Mouse (Mus musculus) heart, postnatal 25 days (tissue): ENCODE data around the gene Cc2d1a. TPM values are rescaled to one million over a fixed set of nuclear protein-coding genes. Genes with fewer than 3 reads are reported as not detected.

ENCODE experiments used
- DNase-seq: peaks from one replicate; pipeline ENCODE4 v3.0.0; 2022; ENCODE audit warnings: low spot score
- intact Hi-C: fragments of 180-260 bp; cut with DNase I; formaldehyde crosslinking; loops from one replicate; pipeline ENCODE4 v1.15.1; 2025
- total RNA-seq, 2 experiments: library from RNA; stranded (reverse); gene quantifications; 2 replicates each; pipeline ENCODE4 v1.2.3; 2021

Gene Cc2d1a
- total RNA-seq, 2 experiments from 2014 or later: 10.3 to 11.8 TPM

GRCm38 (mm10) chr8:84122151-84122550, 25.6 kb downstream of the Cc2d1a start:
- no peak for DNase-seq
- intact Hi-C loops: no loop called here

DNA sequence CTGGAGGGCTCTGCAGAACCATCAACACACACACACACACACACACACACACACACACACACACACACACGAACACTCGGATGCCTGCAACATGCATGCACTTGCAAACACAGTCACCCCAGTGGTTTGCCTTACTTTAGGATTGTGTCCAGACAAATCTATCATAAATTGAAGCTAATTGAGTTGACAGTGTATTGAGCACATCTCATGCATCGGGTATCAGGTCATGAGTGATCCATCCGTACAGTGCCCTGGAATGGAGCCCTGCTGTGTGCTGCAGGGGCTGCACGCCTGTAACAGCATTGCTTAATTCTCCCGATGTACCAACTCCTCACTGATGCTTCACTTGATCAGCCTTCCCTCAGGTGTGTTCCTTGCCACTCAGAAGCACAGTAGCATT, 32.1 kb downstream of the Cc2d1a start:
- no peak for DNase-seq
- intact Hi-C loops: no loop called here

GRCm38 (mm10) chr8:84106216-84107040, 41.3 kb downstream of the Cc2d1a start:
- intact Hi-C loops: no loop called here
- DNase-seq: no peak

- intact Hi-C loops: loop anchor here (2.0 kb wide), 1 partner anchor 41 kb away; the partner anchor contains the start of gene Cc2d1a
These were observed 42.1 kb downstream of the Cc2d1a start for GRCm38 (mm10) chr8:84105676-84106075.

DNA sequence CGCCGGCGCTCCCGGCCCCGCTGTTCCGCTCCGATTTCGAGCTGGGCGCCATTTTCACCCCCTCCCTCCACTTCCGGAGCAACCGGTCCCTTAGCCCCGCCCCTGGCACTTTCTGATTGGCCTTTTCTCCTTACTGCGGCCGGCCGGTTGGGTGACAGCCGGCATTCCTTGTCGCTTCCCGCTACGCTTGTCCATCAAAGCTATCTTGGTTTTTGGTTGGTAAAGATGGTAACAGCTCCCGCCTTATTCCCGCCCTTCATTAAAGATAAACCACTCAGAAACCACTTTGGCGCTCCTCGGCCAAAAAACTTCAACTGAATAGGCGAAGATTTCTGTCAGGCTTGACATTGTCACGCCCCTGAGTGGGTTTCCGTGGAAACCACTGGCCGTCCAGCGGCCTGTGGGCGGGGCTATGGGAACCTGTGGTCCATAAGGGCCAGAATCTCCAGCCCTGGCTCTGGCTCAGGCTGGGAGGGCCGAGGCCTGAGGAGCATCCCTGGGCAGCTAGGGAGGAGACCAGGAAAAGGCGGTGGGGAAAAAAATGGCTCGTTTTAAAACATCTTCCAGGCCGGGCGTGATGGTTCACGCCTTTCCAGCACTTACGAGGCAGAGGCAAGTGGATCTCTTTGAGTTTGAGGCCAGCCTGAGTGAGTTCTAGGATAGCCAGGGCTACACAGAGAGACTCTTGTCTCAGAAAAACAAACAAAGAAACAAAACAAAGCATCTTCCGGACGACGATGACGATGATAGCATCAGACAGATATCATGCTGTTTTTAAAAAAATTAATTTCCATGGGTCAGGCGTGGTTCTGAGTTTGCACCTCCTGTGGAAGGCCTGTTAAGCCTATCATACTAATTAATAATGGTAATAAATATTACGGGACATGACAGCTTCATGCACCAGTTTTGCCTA, 42.8 kb downstream of the Cc2d1a start, which contains the start of gene Dcaf15:
Gene Dcaf15 (minus strand): TSS at position 72 of the 913 bp plus-strand sequence.
- intact Hi-C loops: loop anchor here (2.0 to 5.0 kb wide), 2 partner anchors 42 to 63 kb away; partner anchors contain the start of genes Cc2d1a, Il27ra and Rln3
- peak; percentile 96 for DNase-seq

More at GRCm38 (mm10) chr8:84105676-84106075, 42.1 kb downstream of the Cc2d1a start:
- DNase-seq: no peak

DNA sequence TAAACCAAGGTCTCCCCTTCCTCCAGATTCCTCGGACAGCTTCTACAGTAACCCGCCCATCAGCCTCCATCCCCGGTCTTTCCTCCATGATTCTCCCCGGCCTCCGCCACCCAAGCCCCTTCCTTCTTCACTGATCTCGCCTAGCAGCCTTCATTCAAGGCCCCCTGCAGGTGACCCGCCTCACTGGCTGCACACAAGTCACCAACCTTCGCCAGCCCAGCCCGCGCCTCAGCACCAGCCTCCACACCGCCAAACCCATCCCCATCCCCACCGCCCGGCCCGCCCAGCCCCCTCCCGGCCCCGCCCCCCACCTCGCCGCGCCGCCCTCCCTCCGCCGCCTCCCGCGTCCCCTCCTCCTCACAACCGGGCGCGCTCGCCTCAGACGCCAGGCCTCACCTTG, 43.5 kb downstream of the Cc2d1a start:
- intact Hi-C loops: loop anchor here (2.0 to 5.0 kb wide), 2 partner anchors 43 to 62 kb away; partner anchors contain the start of genes Cc2d1a, Il27ra and Rln3
- no peak for DNase-seq

- intact Hi-C loops: loop anchor here (2.0 to 5.0 kb wide), 2 partner anchors 33 to 61 kb away; partner anchors contain the start of genes Il27ra and Rln3
- no peak for DNase-seq
These were observed 44.1 kb downstream of the Cc2d1a start for GRCm38 (mm10) chr8:84103601-84104000.

- no peak for DNase-seq
- intact Hi-C loops: loop anchor here (2.0 to 5.0 kb wide), 2 partner anchors 31 to 59 kb away; partner anchors contain the start of genes Il27ra and Rln3
These were observed 46.1 kb downstream of the Cc2d1a start for GRCm38 (mm10) chr8:84101476-84102270.

- no peak for DNase-seq
- intact Hi-C loops: no loop called here
These were observed 49.4 kb downstream of the Cc2d1a start for GRCm38 (mm10) chr8:84098376-84098775.

DNA sequence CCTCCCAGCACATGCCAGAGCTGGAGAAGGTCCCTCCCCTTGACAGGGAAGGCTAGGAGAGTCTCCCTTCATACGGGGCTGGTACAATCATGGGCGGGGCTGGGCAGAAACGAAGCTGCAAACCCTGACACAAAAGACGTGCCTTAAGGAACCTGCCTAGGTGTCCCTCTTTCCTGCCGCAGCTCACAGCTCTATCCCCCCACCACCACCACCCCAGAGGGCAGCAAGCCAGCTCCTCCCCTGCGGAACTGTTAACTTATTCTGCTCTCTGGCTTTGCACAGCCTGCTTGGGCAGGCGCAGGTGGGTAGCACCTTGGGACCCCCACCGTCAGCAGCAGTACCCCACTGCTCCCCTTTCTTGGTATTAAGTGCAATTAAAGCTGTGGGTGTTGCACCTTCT, 51.7 kb downstream of the Cc2d1a start:
- intact Hi-C loops: no loop called here
- no peak for DNase-seq

DNA sequence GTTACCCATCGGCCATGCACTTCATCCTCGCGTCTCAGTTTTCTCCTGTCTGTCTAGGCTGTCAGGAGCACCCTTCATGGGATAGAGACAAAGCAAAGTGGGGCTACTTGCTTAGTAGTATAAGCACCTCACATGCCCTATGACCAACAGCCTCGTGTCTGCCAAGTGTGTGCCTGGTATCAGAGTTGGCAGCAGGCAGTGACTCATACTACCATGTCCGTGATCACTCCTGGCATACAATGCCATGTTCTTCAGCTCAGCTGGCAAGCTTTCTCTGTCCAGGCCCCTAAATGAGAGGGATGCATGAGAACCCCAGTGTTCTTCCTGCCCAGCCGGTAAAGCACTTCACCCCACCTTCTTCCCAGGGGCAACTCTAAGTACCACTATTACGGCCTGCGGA, 57.2 kb downstream of the Cc2d1a start:
- no peak for DNase-seq
- intact Hi-C loops: no loop called here

GRCm38 (mm10) chr8:84089277-84089676, 58.5 kb downstream of the Cc2d1a start:
- intact Hi-C loops: no loop called here
- no peak for DNase-seq

GRCm38 (mm10) chr8:84087821-84088220, 59.9 kb downstream of the Cc2d1a start:
- no peak for DNase-seq
- intact Hi-C loops: no loop called here

- intact Hi-C loops: no loop called here
- no peak for DNase-seq
These were observed 60.6 kb downstream of the Cc2d1a start for GRCm38 (mm10) chr8:84087156-84087555.

DNA sequence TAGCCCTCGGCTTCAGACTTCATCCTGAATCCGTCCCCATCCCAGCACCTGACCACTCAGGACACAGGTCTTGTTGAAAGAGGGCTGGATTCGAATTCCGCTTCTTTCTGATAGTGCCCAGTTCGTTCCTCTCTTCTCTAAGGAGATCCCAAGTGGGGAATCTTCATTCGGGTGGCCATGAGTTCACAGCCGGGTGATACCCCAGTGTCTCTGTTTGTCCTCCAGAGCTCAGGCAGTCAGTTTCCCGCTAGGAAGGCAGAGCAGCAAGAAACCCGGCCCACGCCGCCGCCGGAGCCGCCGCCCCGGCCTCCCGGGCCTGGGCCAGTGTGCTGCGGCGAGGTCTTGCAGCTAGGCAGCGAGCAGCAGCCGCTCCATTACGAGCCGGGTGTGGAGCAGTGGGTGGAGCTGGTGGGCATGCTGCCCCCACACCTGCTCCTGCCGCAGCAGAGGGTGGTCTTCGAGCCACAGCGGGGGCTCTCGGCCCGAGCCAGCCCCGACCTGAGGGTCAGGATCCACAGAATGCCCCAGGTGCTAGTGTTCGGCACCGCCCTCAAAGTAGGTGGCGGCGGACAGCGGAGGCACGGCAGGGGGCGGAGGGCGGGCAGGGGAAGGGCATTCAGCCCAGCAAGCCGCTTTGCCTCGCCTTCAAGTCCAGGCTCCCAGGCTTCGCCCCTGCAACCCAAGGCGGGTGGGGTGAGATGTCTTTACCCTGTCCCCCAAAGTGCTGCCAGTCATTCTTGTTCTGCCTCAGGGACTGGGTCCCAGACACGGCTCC, 63.2 kb downstream of the Cc2d1a start:
- DNase-seq: no peak
- intact Hi-C loops: no loop called here

GRCm38 (mm10) chr8:84083829-84084241, 63.9 kb downstream of the Cc2d1a start:
- intact Hi-C loops: no loop called here
- no peak for DNase-seq
